Mouse (Mus musculus) hindbrain, embryonic 12.5 days (tissue): Measurements from ENCODE around the gene Tbl1x. TPM values are rescaled to one million over a fixed set of nuclear protein-coding genes. Genes with fewer than 3 reads are reported as not detected.

Source experiments
- ATAC-seq: fragments of 200-750 bp; cut with Nextera tagmentation; 2 replicates; pipeline ENCODE4 v1.8.0; 2017; ENCODE audit warnings: moderate TSS enrichment; ENCODE audit not compliant: low FRiP score
- H3K27ac ChIP-seq: fragments of 300-500 bp; sonication (generic); 2 replicates; pipeline ENCODE4 v1.5.1; 2016; ENCODE audit warnings: mild to moderate bottlenecking
- H3K27me3 ChIP-seq: fragments of 300-500 bp; sonication (generic); 2 replicates; pipeline ENCODE4 v1.6.1; 2016; ENCODE audit warnings: mild to moderate bottlenecking
- H3K36me3 ChIP-seq: fragments of 300-500 bp; sonication (generic); 2 replicates; pipeline ENCODE4 v1.6.1; 2016; ENCODE audit warnings: mild to moderate bottlenecking
- H3K4me1 ChIP-seq: fragments of 300-500 bp; sonication (generic); 2 replicates; pipeline ENCODE4 v1.6.1; 2016
- H3K4me2 ChIP-seq: fragments of 300-500 bp; sonication (generic); replicated peaks from 2 replicates; pipeline ENCODE4 v1.6.1; 2016; ENCODE audit warnings: mild to moderate bottlenecking
- H3K4me3 ChIP-seq: fragments of 300-500 bp; sonication (generic); 2 replicates; pipeline ENCODE4 v1.5.1; 2016; ENCODE audit warnings: mild to moderate bottlenecking
- H3K9ac ChIP-seq: fragments of 300-500 bp; sonication (generic); 2 replicates; pipeline ENCODE4 v1.6.1; 2016; ENCODE audit warnings: mild to moderate bottlenecking, moderate library complexity
- H3K9me3 ChIP-seq: fragments of 300-500 bp; sonication (generic); replicated peaks from 2 replicates; pipeline ENCODE4 v1.6.1; 2016; ENCODE audit warnings: mild to moderate bottlenecking
- WGBS: fragments of 180-500 bp; shearing (Covaris S2); methylation state at CpG from one replicate; pipeline ENCODE4 v1.1.7; 2016; 5-methylcytosine and 5-hydroxymethylcytosine counted together
- polyA plus RNA-seq: library from polyadenylated mRNA; unstranded; fragments of >200 nt; fragmentation: Nextera tagmentation; extraction: Ambion mirVana; gene quantifications from 2 replicates; pipeline ENCODE4 v1.2.1, GENCODE M21; 2016

Tbl1x gene
- polyA plus RNA-seq, 1 experiment from 2014 or later = 59.8 TPM

GRCm38 (mm10) chrX:77546448-77546847 lies 35.6 kb downstream of the Tbl1x start:
- 95% methylated on average over 1 of the region's 1 CpGs for WGBS
- Histone ChIP-seq H3K27ac (no peak overlapping the region), H3K9ac (no peak overlapping the region), H3K9me3 (no peaks in the 10 kb centered on the region), H3K4me3 (no peak overlapping the region), H3K4me1 (no peaks in the 10 kb centered on the region), H3K27me3 (no peaks in the 10 kb centered on the region), H3K36me3 (no peaks in the 10 kb centered on the region), H3K4me2 (no peak overlapping the region)
- ATAC-seq = no peak

DNA sequence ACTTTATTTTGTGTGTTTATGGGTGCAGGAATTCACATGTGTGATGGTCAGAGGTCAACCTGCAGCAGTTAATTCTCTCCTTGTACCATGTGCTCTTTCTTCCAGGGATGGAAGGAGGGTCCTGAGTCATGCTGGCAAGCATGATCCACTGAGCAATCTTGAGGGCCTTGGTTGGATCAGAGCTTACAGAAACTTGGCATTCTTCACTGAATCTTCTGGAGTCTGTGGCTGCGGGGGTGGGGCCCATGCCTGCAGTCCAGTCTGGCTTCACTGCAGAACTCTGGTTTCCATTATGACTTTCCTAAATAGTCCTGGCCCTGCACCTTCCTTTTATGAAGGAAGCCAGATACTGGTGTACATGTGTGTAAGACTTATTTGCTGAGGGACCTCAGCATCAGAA lies 38.1 kb downstream of the Tbl1x start:
- Histone ChIP-seq H3K4me3 (no peak overlapping the region), H3K36me3 (no peaks in the 10 kb centered on the region), H3K4me1 (no peaks in the 10 kb centered on the region), H3K27me3 (no peaks in the 10 kb centered on the region), H3K9me3 (no peaks in the 10 kb centered on the region), H3K27ac (no peak overlapping the region), H3K4me2 (no peak overlapping the region), H3K9ac (no peak overlapping the region)
- ATAC-seq = no peak
- WGBS = 95% methylated on average over 1 of the region's 1 CpGs

- ATAC-seq = no peak
- no peaks in the 10 kb centered on the region for H3K36me3 ChIP-seq
Measured at GRCm38 (mm10) chrX:77550388-77550787, 39.6 kb downstream of the Tbl1x start.

DNA sequence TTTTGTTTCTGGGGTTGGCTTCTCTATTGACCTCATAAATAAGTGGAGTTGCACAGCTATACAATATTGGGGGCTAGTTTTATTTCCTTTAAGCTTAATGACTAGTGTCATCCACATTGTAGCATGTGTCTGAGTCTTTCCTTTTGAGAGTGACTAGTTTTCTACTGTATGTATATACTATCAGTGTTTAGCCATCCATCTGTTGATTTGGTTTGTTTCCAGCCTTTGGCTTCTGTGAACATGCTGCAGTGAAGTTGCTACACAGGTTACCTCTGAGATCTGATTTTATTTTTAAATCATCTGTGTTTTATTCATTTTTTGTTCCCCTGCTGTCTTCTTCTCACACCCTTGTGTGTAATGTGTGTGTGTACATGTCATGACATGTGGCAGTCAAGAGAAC lies 40.5 kb downstream of the Tbl1x start:
- no peaks in the 10 kb centered on the region for H3K9me3 ChIP-seq
- H3K4me2 ChIP-seq = no peak overlapping the region
- no peaks in the 10 kb centered on the region for H3K36me3 ChIP-seq
- no peak overlapping the region for H3K27ac ChIP-seq
- no peaks in the 10 kb centered on the region for H3K4me1 ChIP-seq
- H3K27me3 ChIP-seq = no peaks in the 10 kb centered on the region
- ATAC-seq = no peak
- no peak overlapping the region for H3K9ac ChIP-seq
- H3K4me3 ChIP-seq = no peak overlapping the region

More at GRCm38 (mm10) chrX:77550388-77550787, 39.6 kb downstream of the Tbl1x start:
- H3K4me2 ChIP-seq = no peak overlapping the region
- no peaks in the 10 kb centered on the region for H3K9me3 ChIP-seq
- no peak overlapping the region for H3K9ac ChIP-seq
- H3K27ac ChIP-seq = no peak overlapping the region
- no peaks in the 10 kb centered on the region for H3K27me3 ChIP-seq
- no peak overlapping the region for H3K4me3 ChIP-seq
- no peaks in the 10 kb centered on the region for H3K4me1 ChIP-seq

DNA sequence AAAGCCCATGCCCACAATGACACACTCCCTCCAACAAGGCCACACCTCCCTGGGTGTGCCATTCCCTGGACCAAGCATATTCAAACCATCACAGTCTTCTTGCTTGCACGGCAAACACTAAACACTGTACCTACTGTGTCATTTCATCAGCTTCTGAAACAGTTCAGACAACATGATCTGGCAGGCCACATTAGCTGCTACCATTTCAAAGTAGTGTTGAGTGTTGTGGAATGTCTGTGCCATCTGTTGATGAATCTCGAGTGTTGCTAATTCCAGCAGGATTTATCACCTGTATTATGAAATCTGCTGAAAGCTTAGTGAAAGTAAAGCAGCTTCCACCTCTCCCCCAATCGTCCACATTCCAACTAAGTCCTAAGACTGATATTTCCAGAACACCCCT lies 41.3 kb downstream of the Tbl1x start:
- no peak overlapping the region for H3K4me2 ChIP-seq

DNA sequence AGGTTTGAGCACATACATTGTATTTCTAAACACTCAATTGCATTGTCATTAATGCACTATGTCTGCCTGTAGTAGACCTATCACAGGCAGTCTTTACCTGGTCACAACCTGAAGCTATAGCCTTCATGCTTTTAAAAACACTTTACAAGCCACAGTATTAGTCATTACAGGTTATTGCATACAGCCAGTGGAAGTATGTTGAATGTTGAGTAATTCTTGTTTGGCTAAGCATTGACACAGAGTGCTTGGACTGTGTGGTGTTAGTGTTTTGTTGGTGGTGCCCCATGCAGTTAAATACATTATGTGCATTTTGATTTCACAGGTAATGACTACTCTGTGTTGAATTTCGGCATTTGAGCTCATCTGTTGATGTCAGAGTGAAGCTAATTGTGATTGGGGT lies 45.2 kb downstream of the Tbl1x start:
- 83% methylated on average over 1 of the region's 1 CpGs for WGBS
- Histone ChIP-seq H3K4me3 (no peak overlapping the region), H3K9me3 (no peaks in the 10 kb centered on the region), H3K4me1 (no peaks in the 10 kb centered on the region), H3K4me2 (no peak overlapping the region), H3K9ac (no peak overlapping the region), H3K36me3 (no peaks in the 10 kb centered on the region), H3K27ac (no peak overlapping the region), H3K27me3 (no peaks in the 10 kb centered on the region)
- ATAC-seq = no peak

More for the DNA sequence above, 41.3 kb downstream of the Tbl1x start:
- no peak for ATAC-seq
- WGBS = 81% methylated on average over 3 of the region's 3 CpGs
- no peak overlapping the region for H3K4me3 ChIP-seq
- no peak overlapping the region for H3K27ac ChIP-seq
- H3K4me1 ChIP-seq = no peaks in the 10 kb centered on the region
- H3K36me3 ChIP-seq = no peaks in the 10 kb centered on the region
- H3K9me3 ChIP-seq = no peaks in the 10 kb centered on the region
- H3K27me3 ChIP-seq = no peaks in the 10 kb centered on the region
- no peak overlapping the region for H3K9ac ChIP-seq

DNA sequence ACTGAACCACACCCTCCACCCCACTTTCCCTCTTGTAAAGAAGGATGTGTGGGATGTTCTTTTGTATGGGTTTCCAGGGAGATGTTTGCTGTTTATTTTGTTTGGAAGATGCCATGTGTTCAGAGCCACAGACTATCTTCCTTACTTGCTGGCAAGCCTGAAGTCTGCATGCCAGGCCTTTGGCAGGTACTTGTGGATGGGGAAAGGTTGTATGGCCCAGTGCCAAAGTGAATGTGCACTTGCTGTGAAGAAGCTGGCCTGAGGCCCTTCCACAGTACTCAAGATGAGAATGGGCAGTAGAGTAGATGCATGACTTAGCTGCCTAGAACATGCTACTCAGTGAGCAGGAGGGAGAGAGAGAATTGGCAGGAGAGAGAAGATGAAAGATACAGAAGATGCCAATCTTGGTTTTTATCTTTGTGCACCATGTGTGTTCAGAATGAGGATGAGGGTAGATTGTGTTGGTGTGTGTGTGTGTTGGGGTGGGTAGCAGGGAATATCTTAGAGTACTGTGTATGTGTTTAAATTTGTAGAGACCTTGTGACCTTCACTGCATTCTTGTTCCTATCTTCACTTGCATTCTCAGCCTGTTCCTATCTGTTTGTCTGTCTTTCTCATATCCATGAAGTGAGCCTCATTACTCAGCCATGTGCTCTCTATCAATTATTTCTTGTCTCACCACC lies 48.5 kb downstream of the Tbl1x start:
- no peak overlapping the region for H3K9ac ChIP-seq
- H3K4me1 ChIP-seq = no peaks in the 10 kb centered on the region
- no peaks in the 10 kb centered on the region for H3K36me3 ChIP-seq
- no peak overlapping the region for H3K4me3 ChIP-seq
- no peak for ATAC-seq
- H3K4me2 ChIP-seq = no peak overlapping the region
- no peaks in the 10 kb centered on the region for H3K9me3 ChIP-seq
- no peak overlapping the region for H3K27ac ChIP-seq
- no peaks in the 10 kb centered on the region for H3K27me3 ChIP-seq

DNA sequence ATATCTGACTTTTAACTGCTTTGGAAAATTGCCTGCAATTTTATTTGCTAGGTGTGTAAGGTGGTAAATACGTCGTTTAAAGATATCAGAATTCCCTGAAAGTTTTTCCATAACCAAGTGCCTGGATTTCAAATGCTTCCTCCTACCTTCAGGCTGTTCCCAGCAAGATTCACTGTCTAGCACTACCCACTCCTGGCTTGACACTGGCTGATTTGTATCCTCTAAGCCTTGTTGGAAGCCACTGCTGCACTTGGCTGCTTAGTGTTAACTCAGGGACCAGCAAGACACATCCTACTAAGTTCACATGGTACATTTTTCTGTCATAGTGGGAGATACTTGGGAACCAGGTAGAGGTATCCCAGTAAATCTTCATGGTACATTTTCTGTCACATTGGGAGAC lies 52.8 kb downstream of the Tbl1x start:
- no peak overlapping the region for H3K4me3 ChIP-seq
- H3K9me3 ChIP-seq = no peaks in the 10 kb centered on the region
- no peaks in the 10 kb centered on the region for H3K27me3 ChIP-seq
- no peak overlapping the region for H3K27ac ChIP-seq
- H3K36me3 ChIP-seq = no peaks in the 10 kb centered on the region
- WGBS = 97% methylated on average over 2 of the region's 2 CpGs
- no peak overlapping the region for H3K9ac ChIP-seq
- H3K4me1 ChIP-seq = no peaks in the 10 kb centered on the region
- H3K4me2 ChIP-seq = no peak overlapping the region
- no peak for ATAC-seq

GRCm38 (mm10) chrX:77566739-77567138 lies 55.9 kb downstream of the Tbl1x start:
- H3K4me1 ChIP-seq = no peaks in the 10 kb centered on the region
- ATAC-seq = no peak
- H3K36me3 ChIP-seq = no peaks in the 10 kb centered on the region
- no peak overlapping the region for H3K4me2 ChIP-seq
- no peak overlapping the region for H3K4me3 ChIP-seq
- H3K9ac ChIP-seq = no peak overlapping the region
- H3K27ac ChIP-seq = no peak overlapping the region
- WGBS = 86% methylated on average over 1 of the region's 1 CpGs
- H3K27me3 ChIP-seq = no peaks in the 10 kb centered on the region
- H3K9me3 ChIP-seq = no peaks in the 10 kb centered on the region

GRCm38 (mm10) chrX:77568013-77568412 lies 57.2 kb downstream of the Tbl1x start:
- Histone ChIP-seq H3K9ac (no peak overlapping the region), H3K4me2 (no peak overlapping the region), H3K4me3 (no peak overlapping the region), H3K27me3 (no peaks in the 10 kb centered on the region), H3K9me3 (no peaks in the 10 kb centered on the region), H3K27ac (no peak overlapping the region), H3K4me1 (no peaks in the 10 kb centered on the region), H3K36me3 (no peaks in the 10 kb centered on the region)
- no peak for ATAC-seq
- WGBS = 20% methylated on average over 2 of the region's 2 CpGs

- WGBS = 89% methylated on average over 1 of the region's 1 CpGs
- no peak overlapping the region for H3K4me3 ChIP-seq
- H3K4me1 ChIP-seq = no peaks in the 10 kb centered on the region
- no peak overlapping the region for H3K4me2 ChIP-seq
- H3K9ac ChIP-seq = no peak overlapping the region
- H3K27ac ChIP-seq = no peak overlapping the region
- ATAC-seq = peak; percentile 72; the same call in 1 of the 2 replicates
- H3K9me3 ChIP-seq = no peaks in the 10 kb centered on the region
- no peaks in the 10 kb centered on the region for H3K27me3 ChIP-seq
- H3K36me3 ChIP-seq = no peaks in the 10 kb centered on the region
Measured at GRCm38 (mm10) chrX:77573743-77574142, 62.9 kb downstream of the Tbl1x start.

GRCm38 (mm10) chrX:77577108-77577507 lies 66.3 kb downstream of the Tbl1x start:
- Histone ChIP-seq H3K4me1 (no peaks in the 10 kb centered on the region), H3K27me3 (no peaks in the 10 kb centered on the region), H3K27ac (no peak overlapping the region), H3K9me3 (no peaks in the 10 kb centered on the region), H3K4me3 (no peak overlapping the region), H3K9ac (no peak overlapping the region), H3K4me2 (no peak overlapping the region), H3K36me3 (no peaks in the 10 kb centered on the region)
- no peak for ATAC-seq
- 75% methylated on average over 3 of the region's 3 CpGs for WGBS

DNA sequence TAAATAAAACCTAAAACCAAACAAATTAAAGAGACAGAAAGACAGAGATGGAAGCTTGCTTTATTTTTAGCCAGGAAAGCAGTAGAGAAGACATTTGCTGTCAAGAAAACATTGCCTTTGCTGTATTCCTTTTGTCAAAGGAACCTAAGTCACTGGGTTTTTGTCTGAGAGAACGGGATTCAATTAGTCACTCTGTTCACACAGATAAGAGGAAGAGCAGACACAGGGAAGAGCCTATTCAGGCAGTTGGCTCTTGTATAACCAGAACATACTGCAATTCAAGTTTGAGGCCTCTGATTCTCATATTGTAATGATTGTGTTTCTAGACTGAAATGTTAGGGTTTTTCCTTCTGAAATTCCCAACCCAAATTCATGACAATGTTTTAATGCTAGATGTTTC lies 67.4 kb downstream of the Tbl1x start:
- 58% methylated on average over 1 of the region's 1 CpGs for WGBS
- no peak for ATAC-seq
- no peak overlapping the region for H3K27ac ChIP-seq
- H3K4me2 ChIP-seq = no peak overlapping the region
- no peaks in the 10 kb centered on the region for H3K36me3 ChIP-seq
- no peak overlapping the region for H3K9ac ChIP-seq
- no peaks in the 10 kb centered on the region for H3K27me3 ChIP-seq
- H3K9me3 ChIP-seq = no peaks in the 10 kb centered on the region
- H3K4me3 ChIP-seq = no peak overlapping the region
- no peaks in the 10 kb centered on the region for H3K4me1 ChIP-seq
